Mouse (Mus musculus): Measurements from ENCODE around the gene Cnnm3.
"Not testable (repeated sequence)": the region's sequence is repeated elsewhere in the genome, so short reads cannot be mapped to it uniquely, and the experiment has no call there.

DNA sequence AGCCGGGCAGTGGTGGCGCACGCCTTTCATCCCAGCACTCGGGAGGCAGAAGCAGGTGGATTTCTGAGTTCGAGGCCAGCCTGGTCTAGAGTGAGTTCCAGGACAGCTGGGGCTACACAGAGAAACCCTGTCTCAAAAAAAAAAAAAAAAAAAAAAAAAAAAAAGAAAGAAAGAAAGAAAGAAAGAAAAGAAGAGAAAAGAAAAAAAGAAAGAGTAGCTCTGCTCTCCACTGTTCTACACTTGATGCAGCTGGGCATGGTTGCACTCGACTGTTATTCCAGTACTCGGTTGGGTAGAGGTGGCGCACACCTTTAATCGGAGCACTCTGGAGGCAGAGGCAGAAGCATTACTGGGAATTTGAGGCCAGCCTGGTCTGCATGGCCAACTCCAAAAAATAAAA, 25.1 kb downstream of the Cnnm3 start, which contains the start of gene Ankrd23:
- TF ChIP-seq POLR2A (IDR thresholded peaks at IDR 0.05; ENCODE audit: borderline replicate concordance, insufficient read depth, low read length); CTCF (IDR thresholded peaks at IDR 0.05; ENCODE audit: borderline replicate concordance, insufficient read depth, low read depth, low read length): not testable (repeated sequence)
